Comparison of ENCODE assay signal across 9 mouse cellular contexts in the genomic region with DNA sequence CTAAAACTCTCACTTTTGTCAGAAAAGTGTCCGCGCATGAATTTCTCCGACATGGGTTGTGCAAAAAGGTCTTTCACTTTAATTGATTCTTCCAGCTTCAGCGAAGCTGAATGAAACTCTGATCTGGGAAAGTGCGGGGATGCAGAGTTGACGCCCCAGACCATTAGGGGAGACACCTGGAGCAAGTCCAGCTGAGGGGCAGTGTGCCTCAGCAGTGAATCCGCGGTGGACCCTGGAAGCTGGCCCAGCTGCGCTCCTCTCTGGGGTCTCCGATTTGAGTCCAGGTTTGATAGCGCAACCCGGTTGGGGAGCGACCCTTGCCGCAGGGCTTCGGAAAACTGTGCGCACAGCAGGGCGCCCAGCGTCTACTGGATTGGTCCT. TPM values are rescaled to one million over a fixed set of nuclear protein-coding genes. Genes with fewer than 3 reads are reported as not detected.
DNase-seq lines count a peak whose midpoint lies in the region; ATAC-seq and TF ChIP-seq lines count a peak whose summit lies in the region.
"Had no signal": no experiment of that assay in that cellular context is flagged by ENCODE, and none has a peak within 500 bp of the region (broad histone marks: within the 10 kb centered on the region; RNA-seq: fewer than 3 reads in every experiment).

No protein-coding gene starts in this region.

- H3K27ac ChIP-seq in embryonic facial prominence, embryonic 15.5 days (replicated peaks) = no peak overlapping the region
- no peak overlapping the region for H3K27ac ChIP-seq in intestine, embryonic 14.5 days (ENCODE audit: low read depth)
- H3K27ac ChIP-seq in neural tube, embryonic 11.5 days (ENCODE audit: low read depth, low read length) = no peak overlapping the region
- H3K27ac ChIP-seq in kidney, adult 2 months (ENCODE audit: insufficient read depth, low read depth, low read length) = no peak overlapping the region

- no peak for TF ChIP-seq POLR2A in kidney, adult 2 months (IDR thresholded peaks at IDR 0.05; ENCODE audit: low read depth, low read length)

- peak overlapping the region; percentile 48 for H3K4me3 ChIP-seq in embryonic facial prominence, embryonic 15.5 days (replicated peaks)
- peak overlapping the region; percentile 44 for H3K4me3 ChIP-seq in intestine, embryonic 14.5 days (ENCODE audit: low read depth, low read length)
- H3K4me3 ChIP-seq in neural tube, embryonic 11.5 days (ENCODE audit: low read depth, low read length) = peak overlapping the region; percentile 36
- no peak overlapping the region for H3K4me3 ChIP-seq in kidney, adult 2 months (ENCODE audit: insufficient read depth, low read depth, low read length)

- H3K9ac ChIP-seq in embryonic facial prominence, embryonic 15.5 days = no peak overlapping the region
- no peak overlapping the region for H3K9ac ChIP-seq in intestine, embryonic 14.5 days (ENCODE audit: low read length)
- no peak overlapping the region for H3K9ac ChIP-seq in neural tube, embryonic 11.5 days (ENCODE audit: low read length)

- no peaks in the 10 kb centered on the region for H3K9me3 ChIP-seq in embryonic facial prominence, embryonic 15.5 days (replicated peaks)
- no peaks in the 10 kb centered on the region for H3K9me3 ChIP-seq in intestine, embryonic 14.5 days (ENCODE audit: control insufficient read depth, low read length)
- no peaks in the 10 kb centered on the region for H3K9me3 ChIP-seq in neural tube, embryonic 11.5 days (ENCODE audit: control insufficient read depth, low read length)

- peak overlapping the region; percentile 70 for H3K4me2 ChIP-seq in embryonic facial prominence, embryonic 15.5 days (replicated peaks)
- peak overlapping the region; percentile 59 for H3K4me2 ChIP-seq in intestine, embryonic 14.5 days (ENCODE audit: low read length)
- H3K4me2 ChIP-seq in neural tube, embryonic 11.5 days (ENCODE audit: low read depth) = peak overlapping the region; percentile 62

- intact Hi-C loops in left cerebral cortex, postnatal 10 days (cut with DNase I) = loop anchor here (10.0 kb wide), 1 partner anchor 1874 kb away; no protein-coding TSS in a partner anchor
- intact Hi-C loops in left cerebral cortex, postnatal 25 days (cut with DNase I) = loop anchor here (5.0 kb wide), 1 partner anchor 1871 kb away; no protein-coding TSS in a partner anchor

- TF ChIP-seq CTCF in kidney, adult 2 months (conservative IDR thresholded peaks at IDR 0.05; ENCODE audit: insufficient read depth, insufficient read length, low read depth, low read length) = no peak

- peak; percentile 2 to 22 for DNase-seq in left cerebral cortex, postnatal 10 days (ENCODE audit: extremely low spot score in 1 of 2, low spot score in 2 of 2)
- no peak for DNase-seq in left cerebral cortex, postnatal 25 days (ENCODE audit: low spot score in 2 of 2)
- peak; percentile 58 for DNase-seq in intestine, embryonic 14.5 days (ENCODE audit: low spot score)
- peak; percentile 19 for DNase-seq in neural tube, embryonic 11.5 days (ENCODE audit: low spot score)
- no peak for DNase-seq in ovary, postnatal 10 days (ENCODE audit: low spot score)
- no peak for DNase-seq in kidney, adult 2 months

- H3K27me3 ChIP-seq in embryonic facial prominence, embryonic 15.5 days = 0 out of 2 replicates have a peak, but pooled peaks cover 6% of the 10 kb centered on the region
- no peaks in the 10 kb centered on the region for H3K27me3 ChIP-seq in intestine, embryonic 14.5 days (replicated peaks; ENCODE audit: control insufficient read depth, insufficient read depth, low read length)
- no peaks in the 10 kb centered on the region for H3K27me3 ChIP-seq in neural tube, embryonic 11.5 days (ENCODE audit: control insufficient read depth, insufficient read depth, low read length)
- no peaks in the 10 kb centered on the region for H3K27me3 ChIP-seq in kidney, adult 2 months (replicated peaks; ENCODE audit: control insufficient read depth, insufficient read depth, low read length)

- H3K4me1 ChIP-seq in embryonic facial prominence, embryonic 15.5 days = no peaks in the 10 kb centered on the region
- H3K4me1 ChIP-seq in intestine, embryonic 14.5 days (replicated peaks; ENCODE audit: control insufficient read depth, insufficient read depth, low read length) = no peaks in the 10 kb centered on the region
- no peaks in the 10 kb centered on the region for H3K4me1 ChIP-seq in neural tube, embryonic 11.5 days (ENCODE audit: control insufficient read depth, insufficient read depth, low read length)
- no peaks in the 10 kb centered on the region for H3K4me1 ChIP-seq in kidney, adult 2 months (ENCODE audit: control insufficient read depth, insufficient read depth, low read length)

- 14% methylated on average over 18 of the region's 18 CpGs for WGBS in embryonic facial prominence, embryonic 15.5 days
- 8% methylated on average over 18 of the region's 18 CpGs for WGBS in intestine, embryonic 14.5 days
- WGBS in neural tube, embryonic 11.5 days = 12% methylated on average over 18 of the region's 18 CpGs
- WGBS in kidney, adult 2 months = under 1% methylated on average over 18 of the region's 18 CpGs

- H3K36me3 ChIP-seq in embryonic facial prominence, embryonic 15.5 days = no peaks in the 10 kb centered on the region
- H3K36me3 ChIP-seq in intestine, embryonic 14.5 days (ENCODE audit: control insufficient read depth, insufficient read depth, low read length) = no peaks in the 10 kb centered on the region
- H3K36me3 ChIP-seq in neural tube, embryonic 11.5 days (ENCODE audit: control insufficient read depth, insufficient read depth, low read length) = no peaks in the 10 kb centered on the region
- no peaks in the 10 kb centered on the region for H3K36me3 ChIP-seq in kidney, adult 2 months (ENCODE audit: control insufficient read depth, insufficient read depth, low read length)

- no peak for ATAC-seq in embryonic facial prominence, embryonic 15.5 days (ENCODE audit: insufficient number of reproducible peaks, low FRiP score, low TSS enrichment, low read depth)
- ATAC-seq in intestine, embryonic 14.5 days (replicated peaks; ENCODE audit: low FRiP score, low TSS enrichment, low read depth) = no peak
- ATAC-seq in neural tube, embryonic 11.5 days (ENCODE audit: insufficient read depth, low FRiP score, low TSS enrichment) = no peak
- no peak for ATAC-seq in megakaryocyte progenitor cell, adult 5-6 weeks (replicated peaks; ENCODE audit: poor library complexity)

RNA-seq across cellular contexts. Expression of a gene that starts 0.8 kb away (rescaled TPM):
- 10 to 100 TPM; 44.9 to 60.2 TPM for total RNA-seq in left cerebral cortex, postnatal 10 days (2021)
- 10 to 100 TPM; 21.5 to 26.6 TPM for total RNA-seq in left cerebral cortex, postnatal 25 days (2021)
- polyA plus RNA-seq in embryonic facial prominence, embryonic 15.5 days (2015; fragmentation: Nextera tagmentation; extraction: Ambion mirVana) = 7.3 and 8.6 TPM in 2 replicates
- polyA plus RNA-seq in intestine, embryonic 14.5 days (2014; fragmentation: Nextera tagmentation; extraction: Ambion mirVana) = 6.2 and 7.7 TPM in 2 replicates
- polyA plus RNA-seq in neural tube, embryonic 11.5 days (2014; fragmentation: Nextera tagmentation; extraction: Ambion mirVana) = 3.3 and 4.0 TPM in 2 replicates
- 0.02 TPM in 1 of 2 replicates, not detected in the other for polyA plus RNA-seq in kidney, adult 2 months (2012; rRNA removed)
- not detected in 2 replicates for total RNA-seq in megakaryocyte progenitor cell, adult 5-6 weeks (2015)
- total RNA-seq in megakaryocyte progenitor cell, adult 5-6 weeks (2017) = not detected in 2 replicates

RNA-seq across cellular contexts. Expression of a gene that starts 22.0 kb away (rescaled TPM):
- total RNA-seq in left cerebral cortex, postnatal 10 days (2021) = not detected
- total RNA-seq in left cerebral cortex, postnatal 25 days (2021) = not detected
- polyA plus RNA-seq in embryonic facial prominence, embryonic 15.5 days (2015; fragmentation: Nextera tagmentation; extraction: Ambion mirVana) = not detected in 2 replicates
- polyA plus RNA-seq in intestine, embryonic 14.5 days (2014; fragmentation: Nextera tagmentation; extraction: Ambion mirVana) = not detected in 2 replicates
- polyA plus RNA-seq in neural tube, embryonic 11.5 days (2014; fragmentation: Nextera tagmentation; extraction: Ambion mirVana) = not detected in 2 replicates
- not detected in 2 replicates for polyA plus RNA-seq in kidney, adult 2 months (2012; rRNA removed)
- total RNA-seq in megakaryocyte progenitor cell, adult 5-6 weeks (2015) = not detected in 2 replicates
- not detected in 2 replicates for total RNA-seq in megakaryocyte progenitor cell, adult 5-6 weeks (2017)
- total RNA-seq: layer of hippocampus, adult 8-10 months had no signal

Comparison
In these comparisons a context has a peak if more than half of its experiments do, and no peak if none do; other contexts are left out.
1. DNase-seq: peak in left cerebral cortex, postnatal 10 days (2 of 2), intestine, embryonic 14.5 days (single experiment) and neural tube, embryonic 11.5 days (single experiment); none in left cerebral cortex, postnatal 25 days (0 of 2), ovary, postnatal 10 days (single experiment) and kidney, adult 2 months (single experiment).
2. Peak in every context shown above with its lines, with median percentiles within 50 percentile points of each other: H3K4me2 ChIP-seq.